Mouse (Mus musculus) heart, embryonic 14.5 days (tissue): ENCODE results near the gene 1110004F10Rik. TPM values are rescaled to one million over a fixed set of nuclear protein-coding genes. Genes with fewer than 3 reads are reported as not detected.

ENCODE experiments used
- ATAC-seq: fragments of 200-750 bp; cut with Nextera tagmentation; 2 replicates; pipeline ENCODE4 v1.8.0; 2017; ENCODE audit warnings: low read depth, moderate TSS enrichment; ENCODE audit not compliant: insufficient number of reproducible peaks, insufficient read depth, low FRiP score
- H3K27ac ChIP-seq, 2 experiments: fragments of 200-500 bp in 1 of 2; fragments of 300-500 bp in 1 of 2; sonication (generic) in 1 of 2; replicated peaks in 1 of 2; 2 replicates each; pipeline ENCODE4 v1.5.1; 2012 to 2014; ENCODE audit warnings: low read depth in 2 of 2, low read length in 2 of 2, control low read depth in 1 of 2, mild to moderate bottlenecking in 1 of 2, mixed read lengths in 1 of 2; ENCODE audit not compliant: control insufficient read depth in 1 of 2, insufficient read depth in 1 of 2
- H3K27me3 ChIP-seq: fragments of 300-500 bp; sonication (generic); 2 replicates; pipeline ENCODE4 v1.6.1; 2014; ENCODE audit warnings: mild to moderate bottlenecking, low read length, control low read depth; ENCODE audit not compliant: control insufficient read depth, insufficient read depth
- H3K36me3 ChIP-seq: fragments of 300-500 bp; sonication (generic); 2 replicates; pipeline ENCODE4 v1.6.1; 2014; ENCODE audit warnings: mild to moderate bottlenecking, control low read depth, low read length, mixed read lengths; ENCODE audit not compliant: control insufficient read depth, insufficient read depth
- H3K4me1 ChIP-seq, 2 experiments: fragments of 200-500 bp in 1 of 2; fragments of 300-500 bp in 1 of 2; sonication (generic) in 1 of 2; 2 replicates each; pipeline ENCODE4 v1.6.1; 2012 to 2014; ENCODE audit warnings: low read length in 2 of 2, control low read depth in 1 of 2, mixed read lengths in 1 of 2; ENCODE audit not compliant: control insufficient read depth in 2 of 2, insufficient read depth in 2 of 2
- H3K4me2 ChIP-seq: fragments of 300-500 bp; sonication (generic); 2 replicates; pipeline ENCODE4 v1.6.1; 2014; ENCODE audit warnings: mild to moderate bottlenecking, low read length
- H3K4me3 ChIP-seq, 2 experiments: fragments of 200-500 bp in 1 of 2; fragments of 300-500 bp in 1 of 2; sonication (generic) in 1 of 2; 2 replicates each; pipeline ENCODE4 v1.5.1; 2012 to 2014; ENCODE audit warnings: low read length in 2 of 2, mild to moderate bottlenecking in 2 of 2, control low read depth in 1 of 2, low read depth in 1 of 2, moderate library complexity in 1 of 2; ENCODE audit not compliant: control insufficient read depth in 1 of 2, insufficient read depth in 1 of 2
- H3K9ac ChIP-seq: fragments of 300-500 bp; sonication (generic); 2 replicates; pipeline ENCODE4 v1.6.1; 2014; ENCODE audit warnings: mild to moderate bottlenecking, low read length
- H3K9me3 ChIP-seq: fragments of 300-500 bp; sonication (generic); 2 replicates; pipeline ENCODE4 v1.6.1; 2016; ENCODE audit warnings: low read length, control low read depth; ENCODE audit not compliant: control insufficient read depth
- WGBS: fragments of 180-500 bp; shearing (Covaris S2); extraction: QIAGEN DNeasy Blood & Tissue Kit; methylation state at CpG from one replicate; pipeline ENCODE4 v1.1.7; 2014; 5-methylcytosine and 5-hydroxymethylcytosine counted together
- polyA plus RNA-seq: library from polyadenylated mRNA; unstranded; fragments of >200 nt; fragmentation: Nextera tagmentation; extraction: Ambion mirVana; gene quantifications from 2 replicates; pipeline ENCODE4 v1.2.1, GENCODE M21; 2014

Gene 1110004F10Rik
- polyA plus RNA-seq, 1 experiment from 2014 or later, result 176 TPM

DNA sequence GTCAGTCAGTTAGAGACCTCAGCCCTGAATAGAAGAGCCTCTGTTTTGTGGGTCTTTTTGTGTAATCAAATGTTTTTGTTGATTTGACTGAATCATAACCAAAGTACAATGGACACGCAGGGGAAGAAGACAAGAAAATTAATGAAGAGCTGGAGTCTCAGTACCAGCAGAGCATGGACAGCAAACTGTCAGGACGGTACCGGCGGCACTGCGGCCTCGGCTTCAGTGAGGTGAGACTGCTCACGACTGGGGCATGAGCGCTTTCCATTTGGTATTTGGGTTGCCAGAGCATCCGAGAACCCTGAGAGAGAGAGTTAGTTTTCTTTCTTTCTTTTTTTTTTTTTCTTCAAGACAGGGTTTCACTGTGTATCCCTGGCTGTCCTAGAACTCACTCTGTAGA lies 63.9 kb downstream of the 1110004F10Rik start:
- ATAC-seq, result no peak
- whole genome bisulfite sequencing, result 96% methylated on average over 9 of the region's 9 CpGs

DNA sequence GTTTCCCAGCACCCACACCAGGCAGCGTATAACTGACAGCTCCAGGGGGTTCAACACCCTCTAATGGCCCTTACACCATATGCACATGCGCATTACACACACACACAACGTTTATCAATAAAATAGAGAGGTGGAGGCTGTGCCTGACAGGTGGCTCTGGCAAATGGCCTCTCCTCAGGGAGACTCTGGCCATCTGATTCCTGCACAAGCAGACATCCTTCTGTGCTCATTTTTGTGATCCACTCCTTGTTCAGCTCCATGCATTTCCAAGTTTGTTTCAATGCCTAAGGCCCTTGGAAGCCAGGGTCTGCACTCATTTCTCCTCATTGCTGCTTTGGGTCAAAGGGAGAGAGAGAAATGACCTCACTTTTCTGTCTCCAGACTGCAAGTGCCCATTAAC lies 71.5 kb downstream of the 1110004F10Rik start:
- H3K9me3 ChIP-seq, result no peaks in the 10 kb centered on the region
- H3K36me3 ChIP-seq, result peaks cover 12% of the 10 kb centered on the region
- H3K4me1 ChIP-seq, result no peaks in the 10 kb centered on the region
- H3K9ac ChIP-seq, result no peak overlapping the region
- no peak overlapping the region for H3K4me2 ChIP-seq
- H3K27me3 ChIP-seq, result no peaks in the 10 kb centered on the region
- ATAC-seq, result no peak
- H3K27ac ChIP-seq, result no peak overlapping the region
- no peak overlapping the region for H3K4me3 ChIP-seq
- WGBS, result 72% methylated on average over 3 of the region's 3 CpGs

More for the DNA sequence above, 63.9 kb downstream of the 1110004F10Rik start:
- Histone ChIP-seq H3K27ac (no peak overlapping the region), H3K36me3 (peaks cover 64% of the 10 kb centered on the region), H3K4me2 (no peak overlapping the region), H3K4me3 (no peak overlapping the region), H3K27me3 (no peaks in the 10 kb centered on the region), H3K4me1 (peaks cover 2 to 19% of the 10 kb centered on the region in 2 experiments; a peak in 3 of 4 replicates), H3K9ac (no peak overlapping the region), H3K9me3 (no peaks in the 10 kb centered on the region)

DNA sequence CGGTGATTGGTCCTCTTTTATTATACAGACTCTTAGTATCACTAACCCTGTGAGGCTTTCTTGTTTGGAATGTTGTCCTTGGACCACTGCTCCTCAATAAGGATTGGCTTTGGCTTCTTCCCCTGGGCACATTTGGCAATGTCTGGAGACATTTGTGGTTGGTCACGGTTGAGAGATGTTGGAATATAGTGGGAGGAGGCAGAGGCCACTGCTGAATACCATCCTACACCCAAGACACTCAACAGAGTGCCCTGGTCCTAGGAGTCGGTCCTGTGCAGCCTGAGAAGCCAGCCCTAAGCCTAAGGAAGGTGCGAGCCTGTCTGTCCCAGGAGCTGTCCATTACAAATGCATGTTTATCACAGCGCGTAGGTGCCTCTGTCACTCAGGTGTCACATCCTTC lies 72.3 kb downstream of the 1110004F10Rik start:
- Histone ChIP-seq H3K27ac (no peak overlapping the region), H3K4me1 (no peaks in the 10 kb centered on the region), H3K9me3 (no peaks in the 10 kb centered on the region), H3K4me2 (no peak overlapping the region), H3K4me3 (no peak overlapping the region), H3K27me3 (no peaks in the 10 kb centered on the region), H3K36me3 (peaks cover 3% of the 10 kb centered on the region; the same call in 1 of the 2 replicates), H3K9ac (no peak overlapping the region)
- WGBS, result 73% methylated on average over 6 of the region's 6 CpGs
- no peak for ATAC-seq

DNA sequence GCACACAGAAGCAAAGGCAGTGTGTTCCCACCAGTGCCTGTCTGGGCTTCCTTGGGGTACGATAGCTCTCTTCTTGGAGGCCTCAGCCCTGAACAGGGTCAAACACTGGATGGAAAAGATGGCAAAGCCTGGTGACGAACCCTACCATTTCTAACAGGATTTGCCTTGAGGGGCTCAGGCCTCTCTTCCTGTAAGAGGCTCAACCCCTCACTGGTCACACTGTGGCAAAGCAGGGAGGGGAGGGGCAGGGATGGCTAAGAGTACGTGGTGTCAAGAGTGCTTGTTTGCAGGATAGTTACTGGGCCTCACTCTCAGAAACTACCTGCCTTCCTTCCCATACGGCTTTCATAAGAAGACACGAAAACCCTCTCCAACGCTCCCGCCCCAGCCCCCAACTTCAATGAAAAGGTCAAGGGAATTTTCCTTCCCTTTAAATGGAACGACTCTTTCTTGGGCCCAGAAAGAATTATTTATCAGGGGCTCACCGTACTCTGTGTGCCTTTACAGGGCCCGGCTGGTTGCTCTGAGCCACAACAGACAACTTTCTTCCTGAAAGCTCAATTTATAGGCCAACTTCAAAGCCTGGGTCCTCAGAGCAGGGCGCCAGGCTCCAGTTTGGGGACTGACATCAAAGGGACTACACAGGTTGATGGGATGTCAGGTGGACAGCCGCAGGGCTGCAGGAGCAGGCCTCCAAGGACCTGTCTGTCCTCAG lies 76.2 kb downstream of the 1110004F10Rik start:
- 80% methylated on average over 12 of the region's 12 CpGs for WGBS

DNA sequence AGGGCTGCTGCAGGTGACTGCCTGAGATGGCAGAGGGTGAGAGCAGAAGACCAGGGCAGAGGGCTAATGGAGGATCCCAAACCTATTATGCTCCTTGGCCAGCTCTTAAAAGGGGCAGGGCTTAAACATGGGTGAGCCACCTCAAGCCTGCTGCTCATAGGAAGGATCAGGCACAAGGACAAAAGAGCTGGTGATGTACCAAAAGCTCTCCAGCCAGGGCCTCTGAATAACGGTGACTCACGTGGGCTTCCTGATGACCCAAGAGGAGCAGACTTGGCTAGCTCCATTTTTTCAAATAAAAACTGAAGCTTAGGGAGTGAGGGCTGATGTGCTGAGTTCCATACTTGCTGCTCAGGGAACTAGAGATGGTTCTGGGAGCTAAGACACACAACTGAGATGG lies 76.8 kb downstream of the 1110004F10Rik start:
- Histone ChIP-seq H3K36me3 (no peaks in the 10 kb centered on the region), H3K4me2 (no peak overlapping the region), H3K4me1 (no peaks in the 10 kb centered on the region), H3K9me3 (0 out of 2 replicates have a peak, but pooled peaks cover 3% of the 10 kb centered on the region), H3K27me3 (no peaks in the 10 kb centered on the region), H3K27ac (no peak overlapping the region), H3K9ac (no peak overlapping the region), H3K4me3 (no peak overlapping the region)
- WGBS, result 66% methylated on average over 2 of the region's 2 CpGs
- no peak for ATAC-seq

More for the DNA sequence above, 76.2 kb downstream of the 1110004F10Rik start:
- H3K9me3 ChIP-seq, result 0 out of 2 replicates have a peak, but pooled peaks cover 3% of the 10 kb centered on the region
- H3K9ac ChIP-seq, result no peak overlapping the region
- no peak overlapping the region for H3K27ac ChIP-seq
- no peaks in the 10 kb centered on the region for H3K4me1 ChIP-seq
- no peak overlapping the region for H3K4me3 ChIP-seq
- no peaks in the 10 kb centered on the region for H3K36me3 ChIP-seq
- H3K4me2 ChIP-seq, result no peak overlapping the region
- no peaks in the 10 kb centered on the region for H3K27me3 ChIP-seq
- ATAC-seq, result no peak

DNA sequence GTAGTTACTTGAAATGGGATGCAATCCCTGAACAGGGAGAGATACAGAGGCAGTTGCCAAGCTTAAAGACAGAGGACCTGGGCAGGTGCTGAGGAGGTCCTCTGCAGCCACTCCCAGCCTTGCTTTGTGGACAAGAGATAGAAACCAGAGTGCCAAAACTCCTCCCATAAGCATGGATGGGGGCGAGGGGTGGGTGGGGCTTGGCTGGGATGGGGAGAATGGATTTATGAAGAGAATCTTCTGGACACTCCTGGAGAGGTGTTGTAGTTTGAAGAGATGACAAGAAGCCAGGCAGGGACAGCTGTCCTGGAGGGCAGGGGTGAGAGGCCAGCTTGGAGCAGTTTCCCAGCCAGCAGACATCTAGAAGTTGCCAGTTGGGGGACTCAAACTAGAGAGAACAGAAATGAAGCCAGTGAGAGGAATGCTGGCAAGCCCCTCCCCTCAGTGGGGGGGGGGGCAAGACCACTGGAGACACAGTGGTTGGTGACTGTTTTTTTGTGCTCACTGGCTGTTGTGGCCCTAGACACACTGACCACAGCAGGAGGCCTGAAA lies 80.2 kb downstream of the 1110004F10Rik start:
- H3K4me1 ChIP-seq, result no peaks in the 10 kb centered on the region
- no peak overlapping the region for H3K4me3 ChIP-seq
- H3K9ac ChIP-seq, result no peak overlapping the region
- H3K9me3 ChIP-seq, result 0 out of 2 replicates have a peak, but pooled peaks cover 3% of the 10 kb centered on the region
- H3K27me3 ChIP-seq, result no peaks in the 10 kb centered on the region
- H3K27ac ChIP-seq, result no peak overlapping the region
- ATAC-seq, result no peak
- WGBS, result 50% methylated on average over 1 of the region's 1 CpGs
- no peak overlapping the region for H3K4me2 ChIP-seq
- H3K36me3 ChIP-seq, result peaks cover 18% of the 10 kb centered on the region

DNA sequence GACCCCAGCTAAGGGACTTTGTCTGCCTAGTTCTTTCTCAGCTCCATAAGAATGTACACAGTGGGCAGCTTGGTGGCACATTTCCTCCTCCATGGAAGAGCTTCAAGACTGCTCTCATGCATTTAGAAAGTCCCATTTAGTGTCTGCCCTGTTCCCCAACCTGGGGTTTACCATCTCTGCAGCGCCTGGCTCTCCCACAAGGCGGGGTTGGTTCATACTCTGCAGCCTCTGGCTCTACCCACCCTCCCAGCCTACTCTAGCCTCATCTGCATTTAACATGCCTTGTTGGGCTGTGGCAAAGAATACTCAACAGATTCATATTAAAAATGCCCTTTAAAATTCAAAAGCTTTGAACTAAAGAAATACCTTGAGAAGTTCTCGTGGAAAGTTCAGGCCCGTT lies 81.5 kb downstream of the 1110004F10Rik start:
- Histone ChIP-seq H3K4me3 (no peak overlapping the region), H3K9ac (no peak overlapping the region), H3K4me2 (no peak overlapping the region), H3K36me3 (peaks cover 29% of the 10 kb centered on the region), H3K27ac (no peak overlapping the region), H3K27me3 (no peaks in the 10 kb centered on the region), H3K9me3 (0 out of 2 replicates have a peak, but pooled peaks cover 3% of the 10 kb centered on the region), H3K4me1 (no peaks in the 10 kb centered on the region)
- 89% methylated on average over 4 of the region's 4 CpGs for WGBS
- no peak for ATAC-seq
